Mouse (Mus musculus) hindbrain, embryonic 14.5 days (tissue): ENCODE measurements around the gene Rpn2. TPM values are rescaled to one million over a fixed set of nuclear protein-coding genes. Genes with fewer than 3 reads are reported as not detected.
A peak's percentile ranks its signal among the peaks of the same experiment; 100 is the strongest.

Experiments used
- ATAC-seq: fragments of 200-750 bp; cut with Nextera tagmentation; 2 replicates; pipeline ENCODE4 v1.8.0; 2017; ENCODE audit warnings: moderate number of reproducible peaks, mild to moderate bottlenecking, moderate TSS enrichment, moderate library complexity; ENCODE audit not compliant: low FRiP score
- DNase-seq: peaks from one replicate; pipeline ENCODE4 v3.0.0-alpha.2; 2015; ENCODE audit warnings: low spot score
- H3K27ac ChIP-seq: fragments of 300-500 bp; sonication (generic); 2 replicates; pipeline ENCODE4 v1.5.1; 2014; ENCODE audit warnings: mild to moderate bottlenecking, moderate library complexity
- H3K27me3 ChIP-seq: fragments of 300-500 bp; sonication (generic); 2 replicates; pipeline ENCODE4 v1.6.1; 2014; ENCODE audit warnings: mild to moderate bottlenecking, low read length, mixed read lengths; ENCODE audit not compliant: control insufficient read depth, insufficient read depth
- H3K36me3 ChIP-seq: fragments of 300-500 bp; sonication (generic); replicated peaks from 2 replicates; pipeline ENCODE4 v1.6.1; 2014; ENCODE audit not compliant: control insufficient read depth, insufficient read depth
- H3K4me1 ChIP-seq: fragments of 300-500 bp; sonication (generic); replicated peaks from 2 replicates; pipeline ENCODE4 v1.6.1; 2014; ENCODE audit warnings: antibody characterized with exemption, low read length, mixed read lengths; ENCODE audit not compliant: control insufficient read depth, insufficient read depth
- H3K4me2 ChIP-seq: fragments of 300-500 bp; sonication (generic); replicated peaks from 2 replicates; pipeline ENCODE4 v1.6.1; 2014; ENCODE audit warnings: mild to moderate bottlenecking, moderate library complexity
- H3K4me3 ChIP-seq: fragments of 300-500 bp; sonication (generic); replicated peaks from 2 replicates; pipeline ENCODE4 v1.5.1; 2014; ENCODE audit warnings: mild to moderate bottlenecking, low read length
- H3K9ac ChIP-seq: fragments of 300-500 bp; sonication (generic); 2 replicates; pipeline ENCODE4 v1.6.1; 2014
- H3K9me3 ChIP-seq: fragments of 300-500 bp; sonication (generic); 2 replicates; pipeline ENCODE4 v1.6.1; 2016; ENCODE audit warnings: low read length; ENCODE audit not compliant: control insufficient read depth
- WGBS: fragments of 180-500 bp; shearing (Covaris S2); extraction: QIAGEN DNeasy Blood & Tissue Kit; methylation state at CpG from one replicate; pipeline ENCODE4 v1.1.7; 2014; 5-methylcytosine and 5-hydroxymethylcytosine counted together
- polyA plus RNA-seq: library from polyadenylated mRNA; unstranded; fragments of >200 nt; fragmentation: Nextera tagmentation; extraction: Ambion mirVana; gene quantifications from 2 replicates; pipeline ENCODE4 v1.2.1, GENCODE M21; 2014

Gene Rpn2
- polyA plus RNA-seq, 1 experiment from 2014 or later: 210 TPM

DNA sequence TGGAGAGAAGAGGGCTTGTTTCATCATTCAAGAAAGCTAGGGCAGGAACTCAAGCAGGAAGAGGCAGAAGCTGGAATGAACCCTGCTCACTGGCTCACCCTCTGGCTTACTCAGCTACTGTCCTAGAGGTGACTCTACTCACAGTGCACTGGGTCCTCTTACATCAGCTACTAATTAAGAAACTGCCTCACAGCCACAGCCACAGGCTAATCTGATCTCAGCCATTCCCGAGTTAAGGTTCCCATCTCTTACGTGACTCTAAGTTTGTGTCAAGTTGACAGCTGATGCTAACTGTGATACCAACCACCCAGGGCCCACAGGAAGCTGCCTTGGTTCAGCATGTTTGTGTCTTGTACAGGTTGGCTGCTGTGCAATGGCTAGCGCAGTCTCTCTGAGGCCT lies 84.2 kb downstream of the Rpn2 start:
- H3K27ac ChIP-seq: no peak overlapping the region
- no peak overlapping the region for H3K4me2 ChIP-seq
- H3K36me3 ChIP-seq: no peaks in the 10 kb centered on the region
- no peaks in the 10 kb centered on the region for H3K9me3 ChIP-seq
- no peak overlapping the region for H3K4me3 ChIP-seq
- DNase-seq (no peak), ATAC-seq (no peak)
- peaks cover 7% of the 10 kb centered on the region for H3K4me1 ChIP-seq
- 96% methylated on average over 3 of the region's 3 CpGs for WGBS
- H3K27me3 ChIP-seq: no peaks in the 10 kb centered on the region
- H3K9ac ChIP-seq: no peak overlapping the region

DNA sequence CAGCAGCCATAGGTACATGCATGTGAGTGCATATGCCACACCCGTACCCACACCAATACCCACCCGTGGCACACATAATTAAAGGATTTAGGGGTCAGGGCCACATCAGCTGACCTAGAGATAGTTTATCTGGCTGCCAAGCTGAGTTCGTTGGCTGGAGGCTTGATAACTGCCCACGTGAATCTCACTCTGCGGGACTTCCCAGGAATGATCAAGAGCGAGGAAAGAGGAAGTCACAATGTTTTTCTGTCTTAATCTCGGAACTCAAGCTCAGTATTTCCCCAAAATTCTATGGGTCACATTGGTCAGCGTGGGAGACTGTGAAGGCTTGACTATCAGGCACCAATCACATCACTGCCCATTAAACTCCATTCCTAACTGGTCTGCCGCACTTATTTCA lies 87.9 kb downstream of the Rpn2 start:
- DNase-seq: no peak
- ATAC-seq: no peak
- Histone ChIP-seq H3K4me1 (peaks cover 19% of the 10 kb centered on the region), H3K27me3 (no peaks in the 10 kb centered on the region), H3K36me3 (no peaks in the 10 kb centered on the region), H3K9me3 (no peaks in the 10 kb centered on the region), H3K4me3 (peak overlapping the region; percentile 99; the same call in 1 of the 2 replicates), H3K4me2 (peak overlapping the region; percentile 95), H3K9ac (peak overlapping the region; percentile 98; the same call in 1 of the 2 replicates), H3K27ac (peak overlapping the region; percentile 93)
- 88% methylated on average over 9 of the region's 9 CpGs for WGBS

DNA sequence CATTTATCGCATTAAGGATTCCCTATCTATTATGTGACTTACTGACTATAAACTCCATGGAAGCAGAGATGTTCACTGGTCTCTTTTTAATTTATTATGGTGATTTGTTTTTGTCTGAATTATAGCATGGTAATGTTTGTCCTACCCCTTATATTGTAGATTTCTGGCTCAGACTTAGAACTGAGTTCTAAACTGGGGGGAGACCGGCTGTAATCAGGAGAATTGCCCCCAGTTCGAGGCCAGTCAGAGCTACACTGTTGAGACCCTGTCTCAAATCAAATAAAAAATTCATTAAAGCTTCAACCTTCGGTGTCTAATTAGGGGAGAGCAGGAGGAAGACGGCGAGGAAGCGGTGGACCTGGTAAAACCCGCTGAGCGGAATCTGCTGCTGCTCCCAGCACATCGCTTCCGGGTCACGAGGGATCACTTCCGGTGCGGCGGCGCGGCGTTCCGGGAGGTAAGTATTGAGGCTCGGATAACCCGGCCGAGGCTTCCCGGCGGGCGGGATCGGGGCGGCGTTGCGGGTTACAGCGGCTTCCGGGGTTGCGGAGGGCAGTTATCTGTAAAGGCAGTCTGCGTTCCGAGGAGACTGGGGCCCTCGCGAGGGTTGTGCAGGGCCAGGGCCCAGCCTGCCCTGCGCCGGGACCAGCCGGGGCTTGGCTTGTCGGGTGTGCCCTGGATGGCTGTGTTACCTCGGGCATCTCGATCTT lies 88.5 kb downstream of the Rpn2 start, which contains the start of gene Manbal:
TSS of gene Manbal (plus strand) at position 411 of the 710 bp plus-strand sequence.
- DNase-seq: peak; percentile 94
- Histone ChIP-seq H3K9ac (peak within 1 kb of the TSS; percentile 98), H3K4me1 (peaks cover 19% of the 10 kb centered on the region), H3K4me2 (peak within 1 kb of the TSS; percentile 95), H3K9me3 (no peaks in the 10 kb centered on the region), H3K36me3 (no peaks in the 10 kb centered on the region), H3K27me3 (no peaks in the 10 kb centered on the region), H3K27ac (peak within 1 kb of the TSS; percentile 93), H3K4me3 (peak within 1 kb of the TSS; percentile 99)
- peak; percentile 86 for ATAC-seq
- WGBS: 4% methylated on average over 42 of the region's 42 CpGs

DNA sequence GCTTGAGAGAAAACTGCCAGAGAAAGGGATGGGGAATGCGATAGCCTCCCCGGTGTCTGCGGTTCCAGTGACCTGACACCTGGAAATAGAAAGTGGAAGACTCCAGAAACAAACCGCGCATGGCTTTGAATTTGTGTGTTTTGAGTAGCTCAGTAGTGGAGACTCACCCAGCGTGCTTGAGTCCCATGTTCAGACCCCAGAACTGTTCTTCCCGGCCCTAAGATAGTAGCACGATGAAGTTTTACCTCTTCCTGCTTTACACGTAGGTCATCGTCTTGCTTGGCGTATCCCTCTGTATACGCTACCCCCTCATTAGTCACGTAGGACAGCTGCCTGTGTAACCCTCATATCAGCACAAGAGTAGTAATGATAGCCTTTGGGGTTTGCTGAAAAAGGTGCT lies 89.2 kb downstream of the Rpn2 start:
- Histone ChIP-seq H3K27me3 (no peaks in the 10 kb centered on the region), H3K4me2 (peak overlapping the region; percentile 95), H3K36me3 (no peaks in the 10 kb centered on the region), H3K4me3 (peak overlapping the region; percentile 99), H3K9me3 (no peaks in the 10 kb centered on the region), H3K4me1 (peaks cover 19% of the 10 kb centered on the region), H3K9ac (peak overlapping the region; percentile 98), H3K27ac (peak overlapping the region; percentile 93)
- ATAC-seq: no peak
- 10% methylated on average over 13 of the region's 13 CpGs for WGBS
- no peak for DNase-seq

DNA sequence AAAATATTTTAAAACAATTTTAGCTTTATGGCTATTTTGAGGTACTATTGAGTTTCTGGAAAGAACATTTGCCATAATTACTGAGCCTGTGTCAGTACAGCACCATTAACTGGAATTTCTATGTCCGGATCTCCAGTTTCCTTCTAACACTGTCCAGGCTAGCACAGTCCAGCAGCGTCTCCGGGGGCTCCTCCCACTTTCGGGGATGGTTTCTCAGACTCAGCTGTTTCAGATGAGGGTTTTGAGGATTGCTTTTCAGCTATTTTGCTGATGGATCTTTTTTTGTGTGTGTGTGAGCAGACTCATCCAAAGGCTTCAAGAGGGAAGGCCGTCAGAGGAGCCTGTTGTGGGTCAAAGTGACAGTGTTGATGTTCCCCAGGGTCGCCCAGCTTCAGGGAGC lies 92.9 kb downstream of the Rpn2 start:
- DNase-seq (no peak), ATAC-seq (no peak)
- peaks cover 34% of the 10 kb centered on the region for H3K4me1 ChIP-seq
- no peak overlapping the region for H3K4me2 ChIP-seq
- no peaks in the 10 kb centered on the region for H3K9me3 ChIP-seq
- 82% methylated on average over 6 of the region's 6 CpGs for WGBS
- H3K36me3 ChIP-seq: no peaks in the 10 kb centered on the region
- no peak overlapping the region for H3K4me3 ChIP-seq
- no peaks in the 10 kb centered on the region for H3K27me3 ChIP-seq
- H3K9ac ChIP-seq: no peak overlapping the region
- H3K27ac ChIP-seq: no peak overlapping the region

DNA sequence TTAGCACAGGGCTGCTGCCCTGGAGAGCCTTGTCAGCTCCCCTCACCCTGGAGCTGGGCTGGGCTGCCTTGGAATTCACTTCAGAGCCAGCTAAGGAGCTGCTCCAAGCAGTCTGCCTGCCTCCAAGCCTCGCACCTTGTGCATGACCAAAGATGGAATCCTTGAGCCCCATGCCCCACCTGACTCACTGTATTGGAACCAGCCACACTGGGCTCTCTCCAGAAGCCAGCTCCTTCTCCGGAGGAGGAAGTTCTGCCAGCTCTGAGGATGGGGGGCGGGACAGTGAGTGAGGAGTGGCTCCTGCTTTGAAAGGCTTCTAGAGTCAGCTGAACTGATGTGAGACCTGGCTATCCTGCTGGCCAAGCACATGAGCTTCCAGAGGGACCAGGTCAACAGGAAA lies 94.9 kb downstream of the Rpn2 start:
- Histone ChIP-seq H3K4me3 (no peak overlapping the region), H3K9ac (no peak overlapping the region), H3K27ac (no peak overlapping the region), H3K36me3 (no peaks in the 10 kb centered on the region), H3K9me3 (no peaks in the 10 kb centered on the region), H3K4me2 (no peak overlapping the region), H3K27me3 (no peaks in the 10 kb centered on the region), H3K4me1 (peaks cover 25% of the 10 kb centered on the region)
- no peak for DNase-seq
- ATAC-seq: no peak
- 81% methylated on average over 3 of the region's 3 CpGs for whole genome bisulfite sequencing

DNA sequence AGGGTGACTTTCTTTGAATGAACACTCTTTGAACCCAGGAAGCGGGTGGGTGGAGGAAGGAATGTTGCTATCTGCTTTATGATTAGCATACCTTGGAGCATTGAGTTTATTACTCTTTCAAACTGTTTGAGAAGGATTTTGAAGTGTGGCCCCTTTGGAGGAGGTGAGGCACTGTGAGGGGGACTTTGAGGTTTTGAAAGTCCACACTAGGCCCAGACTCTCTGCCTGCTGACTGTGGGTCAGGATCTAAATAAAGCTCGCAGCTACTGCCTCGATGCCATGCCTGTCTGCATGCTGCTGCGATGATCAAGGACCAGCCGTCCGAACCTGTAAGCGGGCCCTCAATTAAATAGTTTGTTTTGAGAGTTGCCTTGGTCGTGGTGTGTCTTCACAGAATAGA lies 96.2 kb downstream of the Rpn2 start:
- Histone ChIP-seq H3K4me3 (no peak overlapping the region), H3K36me3 (peaks cover 12% of the 10 kb centered on the region; the same call in 1 of the 2 replicates), H3K9me3 (no peaks in the 10 kb centered on the region), H3K4me2 (no peak overlapping the region), H3K4me1 (peaks cover 20% of the 10 kb centered on the region), H3K27me3 (no peaks in the 10 kb centered on the region), H3K9ac (no peak overlapping the region), H3K27ac (no peak overlapping the region)
- no peak for ATAC-seq
- no peak for DNase-seq
- WGBS: 66% methylated on average over 8 of the region's 8 CpGs

Other genes with a start within 250 kb of the Rpn2 start
- gene Soga1, start 199.8 kb upstream of the Rpn2 start, polyA plus RNA-seq: 9.5 and 9.7 TPM in 2 replicates
- gene Tldc2, start 192.0 kb upstream of the Rpn2 start, polyA plus RNA-seq: not detected in 2 replicates
- 12.2 and 12.4 TPM in 2 replicates for gene Samhd1, start 143.8 kb upstream of the Rpn2 start, polyA plus RNA-seq
- 5.7 and 6.2 TPM in 2 replicates for gene Rbl1, start 74.5 kb upstream of the Rpn2 start, polyA plus RNA-seq
- gene Mroh8, start 532 bp downstream of the Rpn2 start, polyA plus RNA-seq: 0.09 and 0.41 TPM in 2 replicates
- gene Ghrh, start 68.5 kb downstream of the Rpn2 start, polyA plus RNA-seq: 0.58 and 0.94 TPM in 2 replicates
- 53.3 and 58.1 TPM in 2 replicates for gene Manbal, start 88.6 kb downstream of the Rpn2 start, polyA plus RNA-seq
- gene Src, start 139.4 kb downstream of the Rpn2 start, polyA plus RNA-seq: 24.8 and 30.1 TPM in 2 replicates